Mouse (Mus musculus) left cerebral cortex, adult 18-20 months (tissue): ENCODE data around the gene Chml. TPM values are rescaled to one million over a fixed set of nuclear protein-coding genes. Genes with fewer than 3 reads are reported as not detected.

Experiments used
- DNase-seq, 2 experiments: peaks; one replicate each; pipeline ENCODE4 v3.0.0; 2021 to 2022; ENCODE audit warnings: low spot score in 2 of 2, mixed read lengths in 1 of 2
- total RNA-seq, 2 experiments: library from RNA; stranded (reverse); gene quantifications; 2 replicates each; pipeline ENCODE4 v1.2.3; 2021

The Chml gene
- total RNA-seq, 2 experiments from 2014 or later = 10.8 to 11.4 TPM

- peak in 1 of 2 experiments; percentile 20 for DNase-seq
These were observed 23.9 kb downstream of the Chml start for GRCm38 (mm10) chr1:175668666-175669405.

- no peak for DNase-seq
These were observed 32.8 kb downstream of the Chml start for GRCm38 (mm10) chr1:175659900-175660299.

- no peak for DNase-seq
These were observed 44.1 kb downstream of the Chml start for GRCm38 (mm10) chr1:175648615-175649014.

- no peak for DNase-seq
These were observed 45.7 kb downstream of the Chml start for GRCm38 (mm10) chr1:175646952-175647351.

GRCm38 (mm10) chr1:175643496-175644265, 49.0 kb downstream of the Chml start:
- DNase-seq = no peak

GRCm38 (mm10) chr1:175640435-175641150, 52.1 kb downstream of the Chml start:
- DNase-seq = no peak

GRCm38 (mm10) chr1:175639072-175639471, 53.6 kb downstream of the Chml start:
- no peak for DNase-seq

- no peak for DNase-seq
These were observed 55.0 kb downstream of the Chml start for GRCm38 (mm10) chr1:175637677-175638076.

- DNase-seq = no peak
These were observed 60.2 kb downstream of the Chml start for GRCm38 (mm10) chr1:175632470-175632869.

Other genes starting within 250 kb of the Chml start
- 100 to 1,000 TPM; 105 to 116 TPM for gene Rgs7, start 200.4 kb downstream of the Chml start, total RNA-seq
- gene Kmo, start 72.5 kb downstream of the Chml start, total RNA-seq = under 1 TPM in 1 of 2 experiments, not detected in 1; 0.23 TPM
- gene Fh1, start 67.3 kb downstream of the Chml start, total RNA-seq = 10 to 100 TPM; 83.8 to 88.1 TPM
- 1 to 10 TPM; 5.3 to 5.6 TPM for gene Opn3, start 125 bp downstream of the Chml start, total RNA-seq
- gene Wdr64, start 5.7 kb upstream of the Chml start, total RNA-seq = not detected
- 1 to 10 TPM in 1 of 2 experiments, under 1 TPM in 1; 0.42 to 1.0 TPM for gene Exo1, start 187.7 kb upstream of the Chml start, total RNA-seq
- gene Gm38100, start 227.4 kb upstream of the Chml start, total RNA-seq = not detected